Mouse (Mus musculus): ENCODE data around the gene Gm15097. TPM values are rescaled to one million over a fixed set of nuclear protein-coding genes. Genes with fewer than 3 reads are reported as not detected.

Gene Gm15097
- not detected in 2 replicates for polyA plus RNA-seq (2015; fragmentation: Nextera tagmentation; extraction: Ambion mirVana)

GRCm38 (mm10) chrX:149784173-149784572, at the start of gene Gm15097:
Gene Gm15097, plus strand, starts transcription at chrX:149784473.

Other genes with a start within 250 kb of the Gm15097 start
- gene Gm10439, start 189.9 kb upstream of the Gm15097 start, polyA plus RNA-seq (2015; fragmentation: Nextera tagmentation; extraction: Ambion mirVana) = not detected in 2 replicates
- not detected in 2 replicates for gene Gm15091, start 157.2 kb downstream of the Gm15097 start, polyA plus RNA-seq (2015; fragmentation: Nextera tagmentation; extraction: Ambion mirVana)